Mouse (Mus musculus): Measurements from ENCODE around the gene D930048N14Rik.
"Not testable (repeated sequence)": the region's sequence is repeated elsewhere in the genome, so short reads cannot be mapped to it uniquely, and the experiment has no call there.

D930048N14Rik gene

GRCm38 (mm10) chr11:51627907-51628306 lies 22.8 kb upstream of the D930048N14Rik start:
- no peak for DNase-seq (ENCODE audit: low spot score in 2 of 2)

GRCm38 (mm10) chr11:51629651-51630314 lies 21.0 kb upstream of the D930048N14Rik start:
- DNase-seq (ENCODE audit: low spot score in 2 of 2), result no peak

- DNase-seq (ENCODE audit: low spot score in 2 of 2), result no peak
Observed at GRCm38 (mm10) chr11:51632130-51632753, 18.5 kb upstream of the D930048N14Rik start.

GRCm38 (mm10) chr11:51633200-51633599 lies 17.6 kb upstream of the D930048N14Rik start:
- not testable (repeated sequence) for DNase-seq (ENCODE audit: low spot score in 2 of 2)

GRCm38 (mm10) chr11:51633721-51634120 lies 17.0 kb upstream of the D930048N14Rik start:
- no peak for DNase-seq (ENCODE audit: low spot score in 2 of 2)

- no peak for DNase-seq (ENCODE audit: low spot score in 2 of 2)
Observed at GRCm38 (mm10) chr11:51635127-51635524, 15.6 kb upstream of the D930048N14Rik start.

GRCm38 (mm10) chr11:51635525-51636322 lies 15.0 kb upstream of the D930048N14Rik start, which contains the start of gene Rmnd5b:
TSS of gene Rmnd5b (minus strand) at chr11:51635896.
- DNase-seq (ENCODE audit: low spot score in 2 of 2), result peak; percentile 75 to 89

GRCm38 (mm10) chr11:51636323-51636684 lies 14.4 kb upstream of the D930048N14Rik start:
- DNase-seq (ENCODE audit: low spot score in 2 of 2), result peak in 1 of 2 experiments; percentile 47

GRCm38 (mm10) chr11:51637971-51638414 lies 12.8 kb upstream of the D930048N14Rik start:
- peak in 1 of 2 experiments; percentile 27 for DNase-seq (ENCODE audit: low spot score in 2 of 2)

GRCm38 (mm10) chr11:51638497-51638896 lies 12.3 kb upstream of the D930048N14Rik start:
- DNase-seq (ENCODE audit: low spot score in 2 of 2), result no peak

GRCm38 (mm10) chr11:51640748-51641147 lies 10.0 kb upstream of the D930048N14Rik start:
- DNase-seq (ENCODE audit: low spot score in 2 of 2), result peak in 1 of 2 experiments; percentile 34

GRCm38 (mm10) chr11:51643202-51643601 lies 7.6 kb upstream of the D930048N14Rik start:
- no peak for DNase-seq (ENCODE audit: low spot score in 2 of 2)

- peak; percentile 38 to 66 for DNase-seq (ENCODE audit: low spot score in 2 of 2)
Observed at GRCm38 (mm10) chr11:51643761-51644160, 7.0 kb upstream of the D930048N14Rik start.

- DNase-seq (ENCODE audit: low spot score in 2 of 2), result peak in 1 of 2 experiments; percentile 17
Observed at GRCm38 (mm10) chr11:51644217-51644616, 6.5 kb upstream of the D930048N14Rik start.

GRCm38 (mm10) chr11:51645293-51645692 lies 5.5 kb upstream of the D930048N14Rik start:
- DNase-seq (ENCODE audit: low spot score in 2 of 2), result peak; percentile 39 to 69

GRCm38 (mm10) chr11:51646245-51646644 lies 4.5 kb upstream of the D930048N14Rik start:
- DNase-seq (ENCODE audit: low spot score in 2 of 2), result no peak

GRCm38 (mm10) chr11:51646751-51647667 lies 3.7 kb upstream of the D930048N14Rik start:
- DNase-seq (ENCODE audit: low spot score in 2 of 2), result no peak

- DNase-seq (ENCODE audit: low spot score in 2 of 2), result no peak
Observed at GRCm38 (mm10) chr11:51648566-51648965, 2.2 kb upstream of the D930048N14Rik start.

- no peak for DNase-seq (ENCODE audit: low spot score in 2 of 2)
Observed at GRCm38 (mm10) chr11:51649111-51649888, 1.5 kb upstream of the D930048N14Rik start.

- DNase-seq (ENCODE audit: low spot score in 2 of 2), result no peak
Observed at GRCm38 (mm10) chr11:51649889-51650199, 910 bp upstream of the D930048N14Rik start.

GRCm38 (mm10) chr11:51650261-51650660 lies 493 bp upstream of the D930048N14Rik start:
- no peak for DNase-seq (ENCODE audit: low spot score in 2 of 2)
